Mouse (Mus musculus) heart, postnatal 0 days (tissue): ENCODE data around the gene Prom2. TPM values are rescaled to one million over a fixed set of nuclear protein-coding genes. Genes with fewer than 3 reads are reported as not detected.
A peak's percentile ranks its signal among the peaks of the same experiment; 100 is the strongest.

Source experiments
- ATAC-seq: fragments of 200-750 bp; cut with Nextera tagmentation; 2 replicates; pipeline ENCODE4 v1.8.0; 2017; ENCODE audit warnings: low read depth, moderate number of reproducible peaks, moderate library complexity; ENCODE audit not compliant: insufficient read depth
- DNase-seq: peaks from one replicate; pipeline ENCODE4 v3.0.0-alpha.2; 2016; ENCODE audit warnings: low spot score
- H3K27ac ChIP-seq: fragments of 300-500 bp; sonication (generic); 2 replicates; pipeline ENCODE4 v1.5.1; 2014; ENCODE audit warnings: low read depth, mild to moderate bottlenecking
- H3K27me3 ChIP-seq: fragments of 300-500 bp; sonication (generic); 2 replicates; pipeline ENCODE4 v1.6.1; 2014; ENCODE audit warnings: low read length, mixed read lengths; ENCODE audit not compliant: control insufficient read depth, insufficient read depth
- H3K36me3 ChIP-seq: fragments of 300-500 bp; sonication (generic); replicated peaks from 2 replicates; pipeline ENCODE4 v1.6.1; 2014; ENCODE audit warnings: low read length, mixed read lengths; ENCODE audit not compliant: control insufficient read depth, insufficient read depth
- H3K4me1 ChIP-seq: fragments of 300-500 bp; sonication (generic); 2 replicates; pipeline ENCODE4 v1.6.1; 2014; ENCODE audit warnings: antibody characterized with exemption; ENCODE audit not compliant: control insufficient read depth, insufficient read depth
- H3K4me2 ChIP-seq: fragments of 300-500 bp; sonication (generic); 2 replicates; pipeline ENCODE4 v1.6.1; 2014; ENCODE audit warnings: low read depth, mild to moderate bottlenecking, low read length, moderate library complexity
- H3K4me3 ChIP-seq: fragments of 300-500 bp; sonication (generic); 2 replicates; pipeline ENCODE4 v1.5.1; 2014; ENCODE audit warnings: low read depth, low read length
- H3K9ac ChIP-seq: fragments of 300-500 bp; sonication (generic); replicated peaks from 2 replicates; pipeline ENCODE4 v1.6.1; 2014; ENCODE audit warnings: low read depth, low read length, mixed read lengths
- H3K9me3 ChIP-seq: fragments of 300-500 bp; sonication (generic); replicated peaks from 2 replicates; pipeline ENCODE4 v1.6.1; 2016; ENCODE audit warnings: low read length; ENCODE audit not compliant: control insufficient read depth
- CTCF ChIP-seq: IDR thresholded peaks from 2 replicates; pipeline ENCODE4 v1.5.1; 2016; ENCODE audit warnings: antibody characterized with exemption, control low read depth, low read depth
- EP300 ChIP-seq: IDR thresholded peaks from 2 replicates; pipeline ENCODE4 v1.6.1; 2016; ENCODE audit warnings: antibody characterized with exemption, low read depth
- WGBS: fragments of 180-500 bp; shearing (Covaris S2); extraction: QIAGEN DNeasy Blood & Tissue Kit; methylation state at CpG from one replicate; pipeline ENCODE4 v1.1.7; 2014; 5-methylcytosine and 5-hydroxymethylcytosine counted together
- polyA plus RNA-seq: library from polyadenylated mRNA; unstranded; fragments of >200 nt; fragmentation: Nextera tagmentation; extraction: Ambion mirVana; gene quantifications from 2 replicates; pipeline ENCODE4 v1.2.1, GENCODE M21; 2015
- total RNA-seq: library from RNA; depleted of rRNA; stranded (reverse); fragments of >200 nt; gene quantifications from 2 replicates; pipeline ENCODE4 v1.2.3, GENCODE M21; 2014; ENCODE audit warnings: low replicate concordance; rRNA removed

Gene Prom2
- total and polyA plus RNA-seq, 2 experiments from 2014 or later, result 0.03 to 6.0 TPM

DNA sequence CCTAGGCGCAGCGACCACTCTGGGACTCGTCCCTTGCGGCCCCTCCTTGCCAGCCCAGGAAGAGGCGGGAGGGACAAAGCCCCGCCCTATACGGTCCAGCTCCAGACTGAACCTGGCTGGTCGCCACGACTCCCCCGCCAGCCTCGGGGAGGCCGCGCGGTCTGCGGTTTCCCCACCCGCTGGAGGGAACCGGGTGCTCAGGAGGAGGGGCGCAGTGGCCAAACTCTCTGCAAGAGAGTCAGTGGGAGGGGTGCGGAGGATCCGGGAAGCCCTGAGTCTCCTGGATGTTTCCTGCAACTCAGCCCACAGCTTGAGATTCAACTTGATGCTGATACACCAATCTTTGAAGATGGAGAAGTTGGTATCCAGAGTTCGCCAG lies 58.7 kb downstream of the Prom2 start:
- TF ChIP-seq EP300 (no peak), CTCF (no peak)
- Histone ChIP-seq H3K27me3 (peaks cover 70% of the 10 kb centered on the region), H3K9me3 (no peaks in the 10 kb centered on the region), H3K4me1 (peaks cover 11% of the 10 kb centered on the region), H3K27ac (no peak overlapping the region), H3K4me2 (peak overlapping the region; percentile 65), H3K9ac (no peak overlapping the region), H3K36me3 (no peaks in the 10 kb centered on the region), H3K4me3 (peak overlapping the region; percentile 45)
- ATAC-seq (peak; percentile 69), DNase-seq (no peak)
- WGBS, result under 1% methylated on average over 19 of the region's 21 CpGs

DNA sequence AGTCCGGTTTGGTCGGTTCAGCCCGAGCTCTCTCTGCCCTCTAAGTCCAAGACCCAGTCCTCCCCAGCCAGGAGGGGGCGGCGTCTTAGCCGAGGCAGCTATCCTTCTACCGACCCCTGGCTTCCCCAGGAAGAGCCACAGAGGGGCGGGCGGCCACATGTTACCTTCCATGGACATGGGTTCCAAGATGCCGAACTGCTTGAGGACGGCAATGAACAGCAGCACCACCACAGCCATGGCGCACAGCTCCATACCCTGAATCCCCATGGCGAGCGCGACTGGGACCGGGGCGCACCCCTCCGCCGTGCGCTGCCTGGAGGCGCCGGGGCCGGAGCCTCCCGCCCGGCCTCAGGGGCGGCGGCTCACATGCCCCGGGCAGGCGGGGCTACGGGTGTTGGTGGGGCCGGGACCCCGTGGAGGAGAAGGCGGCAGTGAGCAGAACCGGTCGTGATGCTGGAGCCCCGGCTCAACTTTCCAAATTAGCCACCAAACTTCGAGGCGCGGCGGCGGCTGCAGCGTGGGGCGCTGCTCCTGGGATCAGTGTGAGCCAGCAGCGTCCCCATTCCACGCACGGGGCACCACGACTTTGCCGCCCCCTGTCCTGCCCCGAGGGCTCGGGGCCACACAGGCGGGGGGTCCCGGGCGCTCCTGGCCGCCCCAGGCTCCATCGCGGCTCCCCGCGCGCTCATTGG lies 59.3 kb downstream of the Prom2 start:
- Histone ChIP-seq H3K36me3 (no peaks in the 10 kb centered on the region), H3K4me1 (peaks cover 11% of the 10 kb centered on the region), H3K9me3 (no peaks in the 10 kb centered on the region), H3K9ac (no peak overlapping the region), H3K27me3 (peaks cover 68% of the 10 kb centered on the region), H3K27ac (no peak overlapping the region), H3K4me3 (peak overlapping the region; percentile 45), H3K4me2 (peak overlapping the region; percentile 65)
- under 1% methylated on average over 56 of the region's 59 CpGs for WGBS
- DNase-seq (no peak), ATAC-seq (peak; percentile 13; the same call in 1 of the 2 replicates)
- no peak for TF ChIP-seq EP300
- no peak for TF ChIP-seq CTCF

DNA sequence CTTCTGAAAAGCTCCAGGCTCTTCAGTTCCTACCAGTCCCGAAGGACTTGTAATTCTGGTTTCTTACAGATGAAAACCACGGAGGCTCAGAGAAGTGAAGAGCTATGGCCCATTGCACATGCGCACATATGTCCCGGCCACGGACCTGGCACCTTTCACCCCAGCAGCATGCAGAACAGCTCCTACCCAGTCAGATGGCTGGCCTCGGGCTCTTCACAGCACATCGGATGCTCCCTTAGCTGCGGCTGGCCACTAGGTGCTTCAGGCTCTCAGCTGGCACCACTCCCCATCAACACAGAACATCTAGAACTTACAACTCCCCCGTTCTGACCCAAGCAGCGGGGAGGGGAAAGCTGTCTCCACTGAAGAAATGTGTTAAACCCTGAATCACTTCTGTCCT lies 61.5 kb downstream of the Prom2 start:
- H3K4me1 ChIP-seq, result peaks cover 10% of the 10 kb centered on the region
- DNase-seq (no peak), ATAC-seq (no peak)
- no peak overlapping the region for H3K27ac ChIP-seq
- no peaks in the 10 kb centered on the region for H3K36me3 ChIP-seq
- H3K4me3 ChIP-seq, result no peak overlapping the region
- whole genome bisulfite sequencing, result 62% methylated on average over 10 of the region's 10 CpGs
- TF ChIP-seq EP300, result no peak
- no peak for TF ChIP-seq CTCF
- H3K9me3 ChIP-seq, result no peaks in the 10 kb centered on the region
- H3K27me3 ChIP-seq, result peaks cover 56% of the 10 kb centered on the region
- no peak overlapping the region for H3K9ac ChIP-seq
- no peak overlapping the region for H3K4me2 ChIP-seq

DNA sequence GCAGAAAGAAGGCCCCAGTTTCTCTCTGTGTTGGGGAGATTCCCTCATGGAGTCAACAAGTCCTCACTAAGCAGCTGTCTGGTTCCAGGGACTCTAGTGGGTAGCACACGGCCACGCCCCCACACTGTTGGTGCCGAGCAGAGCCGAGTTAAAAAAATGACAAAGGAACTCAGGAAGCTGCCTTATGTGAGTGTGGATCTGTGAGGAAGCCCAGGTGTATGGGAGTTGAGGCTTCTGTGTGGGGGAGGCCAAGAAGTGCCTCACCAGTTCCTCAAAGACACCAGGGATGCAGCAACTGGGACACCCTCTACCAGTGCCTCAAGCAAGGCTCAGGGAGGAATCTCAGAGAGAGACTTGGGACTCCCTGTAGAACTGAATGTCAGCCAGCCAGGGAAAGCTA lies 62.1 kb downstream of the Prom2 start:
- H3K4me2 ChIP-seq, result no peak overlapping the region
- TF ChIP-seq EP300 (no peak), CTCF (no peak)
- no peaks in the 10 kb centered on the region for H3K9me3 ChIP-seq
- 63% methylated on average over 4 of the region's 4 CpGs for whole genome bisulfite sequencing
- H3K36me3 ChIP-seq, result no peaks in the 10 kb centered on the region
- H3K27ac ChIP-seq, result no peak overlapping the region
- peaks cover 53% of the 10 kb centered on the region for H3K27me3 ChIP-seq
- peaks cover 4% of the 10 kb centered on the region for H3K4me1 ChIP-seq
- ATAC-seq, result no peak
- H3K9ac ChIP-seq, result no peak overlapping the region
- no peak overlapping the region for H3K4me3 ChIP-seq
- no peak for DNase-seq

Other genes starting within 250 kb of the Prom2 start
- 6.8 and 13.8 TPM in 2 replicates for gene Dusp2, start 205.3 kb downstream of the Prom2 start, total RNA-seq
- gene Dusp2, start 205.3 kb downstream of the Prom2 start, polyA plus RNA-seq, result 5.1 and 7.3 TPM in 2 replicates
- not detected in 2 replicates for gene Astl, start 202.8 kb downstream of the Prom2 start, total RNA-seq
- not detected in 2 replicates for gene Astl, start 202.8 kb downstream of the Prom2 start, polyA plus RNA-seq
- 1.1 and 2.0 TPM in 2 replicates for gene Adra2b, start 178.3 kb downstream of the Prom2 start, total RNA-seq
- gene Adra2b, start 178.3 kb downstream of the Prom2 start, polyA plus RNA-seq, result 0.67 and 0.71 TPM in 2 replicates
- gene Gpat2, start 116.3 kb downstream of the Prom2 start, total RNA-seq, result 0.04 and 0.08 TPM in 2 replicates
- gene Gpat2, start 116.3 kb downstream of the Prom2 start, polyA plus RNA-seq, result 0.04 and 0.20 TPM in 2 replicates
- 30.3 and 58.0 TPM in 2 replicates for gene Fahd2a, start 96.9 kb downstream of the Prom2 start, total RNA-seq
- 37.9 and 43.3 TPM in 2 replicates for gene Fahd2a, start 96.9 kb downstream of the Prom2 start, polyA plus RNA-seq
- 3.5 and 7.9 TPM in 2 replicates for gene Kcnip3, start 19.4 kb downstream of the Prom2 start, total RNA-seq
- 0.20 and 0.40 TPM in 2 replicates for gene Kcnip3, start 19.4 kb downstream of the Prom2 start, polyA plus RNA-seq
- 0.69 and 3.6 TPM in 2 replicates for gene Zfp661, start 45.6 kb upstream of the Prom2 start, total RNA-seq
- 1.4 and 1.6 TPM in 2 replicates for gene Zfp661, start 45.6 kb upstream of the Prom2 start, polyA plus RNA-seq
- gene Mrps5, start 45.8 kb upstream of the Prom2 start, total RNA-seq, result 48.8 and 109 TPM in 2 replicates
- 150 and 156 TPM in 2 replicates for gene Mrps5, start 45.8 kb upstream of the Prom2 start, polyA plus RNA-seq
- gene Mal, start 115.2 kb upstream of the Prom2 start, total RNA-seq, result 8.2 and 11.3 TPM in 2 replicates
- 1.7 and 2.5 TPM in 2 replicates for gene Mal, start 115.2 kb upstream of the Prom2 start, polyA plus RNA-seq
- gene Mall, start 188.5 kb upstream of the Prom2 start, total RNA-seq, result 13.0 and 17.6 TPM in 2 replicates
- 7.0 and 7.4 TPM in 2 replicates for gene Mall, start 188.5 kb upstream of the Prom2 start, polyA plus RNA-seq
- 6.7 and 8.9 TPM in 2 replicates for gene Nphp1, start 247.4 kb upstream of the Prom2 start, total RNA-seq
- gene Nphp1, start 247.4 kb upstream of the Prom2 start, polyA plus RNA-seq, result 17.2 and 21.3 TPM in 2 replicates